Mouse (Mus musculus): ENCODE measurements around the gene Disp2. TPM values are rescaled to one million over a fixed set of nuclear protein-coding genes. Genes with fewer than 3 reads are reported as not detected.
A peak's percentile ranks its signal among the peaks of the same experiment; 100 is the strongest.

The Disp2 gene
- polyA plus RNA-seq, 1 experiment from 2014 or later, result 2.8 TPM

GRCm38 (mm10) chr2:118744621-118745020 lies 34.9 kb upstream of the Disp2 start:
- 0 out of 2 replicates have a peak, but pooled peaks cover 2% of the 10 kb centered on the region for H3K27me3 ChIP-seq (ENCODE audit: control insufficient read depth, insufficient read depth, low read length)
- no peak for ATAC-seq (ENCODE audit: insufficient number of reproducible peaks, insufficient read depth, low FRiP score, low read depth)
- H3K4me3 ChIP-seq (ENCODE audit: low read depth, low read length), result no peak overlapping the region
- H3K9me3 ChIP-seq (ENCODE audit: control insufficient read depth, low read depth, low read length), result no peaks in the 10 kb centered on the region
- H3K27ac ChIP-seq (ENCODE audit: low read length), result no peak overlapping the region
- H3K9ac ChIP-seq (replicated peaks; ENCODE audit: low read depth, low read length), result no peak overlapping the region
- H3K36me3 ChIP-seq (ENCODE audit: control insufficient read depth, insufficient read depth, low read length), result no peaks in the 10 kb centered on the region
- H3K4me1 ChIP-seq (ENCODE audit: control insufficient read depth, insufficient read depth, low read length), result peaks cover 17% of the 10 kb centered on the region
- WGBS, result 15% methylated on average over 7 of the region's 7 CpGs
- H3K4me2 ChIP-seq (replicated peaks; ENCODE audit: low read depth, low read length), result no peak overlapping the region

- Histone ChIP-seq H3K27ac (ENCODE audit: low read length) (no peak within 1 kb of the TSS), H3K9me3 (ENCODE audit: control insufficient read depth, low read depth, low read length) (no peaks in the 10 kb centered on the region), H3K4me1 (ENCODE audit: control insufficient read depth, insufficient read depth, low read length) (peaks cover 19% of the 10 kb centered on the region), H3K36me3 (ENCODE audit: control insufficient read depth, insufficient read depth, low read length) (no peaks in the 10 kb centered on the region), H3K4me2 (replicated peaks; ENCODE audit: low read depth, low read length) (peak within 1 kb of the TSS; percentile 89), H3K9ac (replicated peaks; ENCODE audit: low read depth, low read length) (peak within 1 kb of the TSS; percentile 88), H3K4me3 (ENCODE audit: low read depth, low read length) (peak within 1 kb of the TSS; percentile 69), H3K27me3 (ENCODE audit: control insufficient read depth, insufficient read depth, low read length) (no peaks in the 10 kb centered on the region)
- under 1% methylated on average over 51 of the region's 57 CpGs for WGBS
- peak; percentile 85 for ATAC-seq (ENCODE audit: insufficient number of reproducible peaks, insufficient read depth, low FRiP score, low read depth)
Observed at GRCm38 (mm10) chr2:118745232-118745884, 34.2 kb upstream of the Disp2 start, which contains the start of gene Inafm2. Gene Inafm2, plus strand, starts transcription at chr2:118745758.

GRCm38 (mm10) chr2:118745915-118746901 lies 33.3 kb upstream of the Disp2 start:
- H3K4me1 ChIP-seq (ENCODE audit: control insufficient read depth, insufficient read depth, low read length), result peaks cover 21% of the 10 kb centered on the region
- H3K27ac ChIP-seq (ENCODE audit: low read length), result no peak overlapping the region
- H3K9me3 ChIP-seq (ENCODE audit: control insufficient read depth, low read depth, low read length), result no peaks in the 10 kb centered on the region
- WGBS, result under 1% methylated on average over 106 of the region's 113 CpGs
- peak overlapping the region; percentile 89 for H3K4me2 ChIP-seq (replicated peaks; ENCODE audit: low read depth, low read length)
- H3K27me3 ChIP-seq (ENCODE audit: control insufficient read depth, insufficient read depth, low read length), result no peaks in the 10 kb centered on the region
- peak; percentile 34 for ATAC-seq (ENCODE audit: insufficient number of reproducible peaks, insufficient read depth, low FRiP score, low read depth)
- peak overlapping the region; percentile 69 for H3K4me3 ChIP-seq (ENCODE audit: low read depth, low read length)
- peak overlapping the region; percentile 88 for H3K9ac ChIP-seq (replicated peaks; ENCODE audit: low read depth, low read length)
- no peaks in the 10 kb centered on the region for H3K36me3 ChIP-seq (ENCODE audit: control insufficient read depth, insufficient read depth, low read length)

- no peaks in the 10 kb centered on the region for H3K27me3 ChIP-seq (ENCODE audit: control insufficient read depth, insufficient read depth, low read length)
- no peaks in the 10 kb centered on the region for H3K36me3 ChIP-seq (ENCODE audit: control insufficient read depth, insufficient read depth, low read length)
- peak overlapping the region; percentile 69; the same call in 1 of the 2 replicates for H3K4me3 ChIP-seq (ENCODE audit: low read depth, low read length)
- no peaks in the 10 kb centered on the region for H3K9me3 ChIP-seq (ENCODE audit: control insufficient read depth, low read depth, low read length)
- 28% methylated on average over 10 of the region's 10 CpGs for WGBS
- no peak overlapping the region for H3K27ac ChIP-seq (ENCODE audit: low read length)
- H3K9ac ChIP-seq (replicated peaks; ENCODE audit: low read depth, low read length), result no peak overlapping the region
- peaks cover 21% of the 10 kb centered on the region for H3K4me1 ChIP-seq (ENCODE audit: control insufficient read depth, insufficient read depth, low read length)
- H3K4me2 ChIP-seq (replicated peaks; ENCODE audit: low read depth, low read length), result peak overlapping the region; percentile 89
- no peak for ATAC-seq (ENCODE audit: insufficient number of reproducible peaks, insufficient read depth, low FRiP score, low read depth)
Observed at GRCm38 (mm10) chr2:118747301-118747960, 32.1 kb upstream of the Disp2 start.

GRCm38 (mm10) chr2:118749341-118749884 lies 30.1 kb upstream of the Disp2 start:
- ATAC-seq (ENCODE audit: insufficient number of reproducible peaks, insufficient read depth, low FRiP score, low read depth), result no peak
- peaks cover 21% of the 10 kb centered on the region for H3K4me1 ChIP-seq (ENCODE audit: control insufficient read depth, insufficient read depth, low read length)
- no peaks in the 10 kb centered on the region for H3K27me3 ChIP-seq (ENCODE audit: control insufficient read depth, insufficient read depth, low read length)
- WGBS, result 54% methylated on average over 10 of the region's 10 CpGs
- H3K36me3 ChIP-seq (ENCODE audit: control insufficient read depth, insufficient read depth, low read length), result no peaks in the 10 kb centered on the region
- H3K27ac ChIP-seq (ENCODE audit: low read length), result peak overlapping the region; percentile 17; the same call in 1 of the 2 replicates
- no peak overlapping the region for H3K4me2 ChIP-seq (replicated peaks; ENCODE audit: low read depth, low read length)
- H3K9ac ChIP-seq (replicated peaks; ENCODE audit: low read depth, low read length), result no peak overlapping the region
- H3K4me3 ChIP-seq (ENCODE audit: low read depth, low read length), result no peak overlapping the region
- no peaks in the 10 kb centered on the region for H3K9me3 ChIP-seq (ENCODE audit: control insufficient read depth, low read depth, low read length)

- Histone ChIP-seq H3K4me1 (ENCODE audit: control insufficient read depth, insufficient read depth, low read length) (peaks cover 18% of the 10 kb centered on the region), H3K36me3 (ENCODE audit: control insufficient read depth, insufficient read depth, low read length) (no peaks in the 10 kb centered on the region), H3K9ac (replicated peaks; ENCODE audit: low read depth, low read length) (no peak overlapping the region), H3K27ac (ENCODE audit: low read length) (no peak overlapping the region), H3K9me3 (ENCODE audit: control insufficient read depth, low read depth, low read length) (no peaks in the 10 kb centered on the region), H3K4me3 (ENCODE audit: low read depth, low read length) (no peak overlapping the region), H3K4me2 (replicated peaks; ENCODE audit: low read depth, low read length) (no peak overlapping the region), H3K27me3 (ENCODE audit: control insufficient read depth, insufficient read depth, low read length) (no peaks in the 10 kb centered on the region)
- ATAC-seq (ENCODE audit: insufficient number of reproducible peaks, insufficient read depth, low FRiP score, low read depth), result no peak
- WGBS, result 83% methylated on average over 8 of the region's 8 CpGs
Observed at GRCm38 (mm10) chr2:118750476-118750875, 29.0 kb upstream of the Disp2 start.

- H3K9ac ChIP-seq (replicated peaks; ENCODE audit: low read depth, low read length), result no peak overlapping the region
- H3K4me1 ChIP-seq (ENCODE audit: control insufficient read depth, insufficient read depth, low read length), result peaks cover 12% of the 10 kb centered on the region
- H3K27me3 ChIP-seq (ENCODE audit: control insufficient read depth, insufficient read depth, low read length), result no peaks in the 10 kb centered on the region
- H3K4me2 ChIP-seq (replicated peaks; ENCODE audit: low read depth, low read length), result no peak overlapping the region
- H3K4me3 ChIP-seq (ENCODE audit: low read depth, low read length), result no peak overlapping the region
- H3K9me3 ChIP-seq (ENCODE audit: control insufficient read depth, low read depth, low read length), result no peaks in the 10 kb centered on the region
- WGBS, result 50% methylated on average over 16 of the region's 16 CpGs
- no peaks in the 10 kb centered on the region for H3K36me3 ChIP-seq (ENCODE audit: control insufficient read depth, insufficient read depth, low read length)
- peak overlapping the region; percentile 72 for H3K27ac ChIP-seq (ENCODE audit: low read length)
- no peak for ATAC-seq (ENCODE audit: insufficient number of reproducible peaks, insufficient read depth, low FRiP score, low read depth)
Observed at GRCm38 (mm10) chr2:118751896-118752791, 27.4 kb upstream of the Disp2 start.

Measured in stomach, embryonic 14.5 days (tissue).